Mouse (Mus musculus) liver, embryonic 11.5 days (tissue): ENCODE measurements around the gene Gm6993. TPM values are rescaled to one million over a fixed set of nuclear protein-coding genes. Genes with fewer than 3 reads are reported as not detected.

Experiments
- ATAC-seq: fragments of 200-750 bp; cut with Nextera tagmentation; replicated peaks from 2 replicates; pipeline ENCODE4 v1.8.0; 2017; ENCODE audit warnings: moderate number of reproducible peaks, mild to moderate bottlenecking, moderate TSS enrichment, moderate library complexity; ENCODE audit not compliant: low FRiP score
- DNase-seq: peaks from one replicate; pipeline ENCODE4 v3.0.0-alpha.2; 2017; ENCODE audit warnings: low spot score
- H3K27ac ChIP-seq: fragments of 300-500 bp; sonication (generic); 2 replicates; pipeline ENCODE4 v1.5.1; 2014; ENCODE audit warnings: mild to moderate bottlenecking, low read depth, low read length, control low read depth
- H3K27me3 ChIP-seq: fragments of 300-500 bp; sonication (generic); replicated peaks from 2 replicates; pipeline ENCODE4 v1.6.1; 2014; ENCODE audit warnings: low read length, mixed read lengths; ENCODE audit not compliant: control insufficient read depth, insufficient read depth
- H3K36me3 ChIP-seq: fragments of 300-500 bp; sonication (generic); 2 replicates; pipeline ENCODE4 v1.6.1; 2014; ENCODE audit warnings: mild to moderate bottlenecking, low read length, moderate library complexity, mixed read lengths; ENCODE audit not compliant: control insufficient read depth, insufficient read depth
- H3K4me1 ChIP-seq: fragments of 300-500 bp; sonication (generic); replicated peaks from 2 replicates; pipeline ENCODE4 v1.6.1; 2014; ENCODE audit warnings: low read length, mixed read lengths; ENCODE audit not compliant: control insufficient read depth, insufficient read depth
- H3K4me2 ChIP-seq: fragments of 300-500 bp; sonication (generic); 2 replicates; pipeline ENCODE4 v1.6.1; 2014; ENCODE audit warnings: mild to moderate bottlenecking, control low read depth, moderate library complexity
- H3K4me3 ChIP-seq: fragments of 300-500 bp; sonication (generic); 2 replicates; pipeline ENCODE4 v1.5.1; 2014; ENCODE audit warnings: low read depth, low read length, control low read depth
- H3K9ac ChIP-seq: fragments of 300-500 bp; sonication (generic); 2 replicates; pipeline ENCODE4 v1.6.1; 2014; ENCODE audit warnings: low read depth, low read length, control low read depth
- H3K9me3 ChIP-seq: fragments of 300-500 bp; sonication (generic); 2 replicates; pipeline ENCODE4 v1.6.1; 2016; ENCODE audit warnings: low read length, inconsistent platforms, mixed read lengths; ENCODE audit not compliant: control insufficient read depth
- WGBS: fragments of 180-500 bp; shearing (Covaris S2); extraction: QIAGEN DNeasy Blood & Tissue Kit; methylation state at CpG from one replicate; pipeline ENCODE4 v1.1.7; 2014; 5-methylcytosine and 5-hydroxymethylcytosine counted together
- polyA plus RNA-seq: library from polyadenylated mRNA; unstranded; fragments of >200 nt; fragmentation: Nextera tagmentation; extraction: Ambion mirVana; gene quantifications from 2 replicates; pipeline ENCODE4 v1.2.1, GENCODE M21; 2014

The Gm6993 gene
- polyA plus RNA-seq, 1 experiment from 2014 or later = not detected

GRCm38 (mm10) chr12:31271361-31272011 lies 30.9 kb downstream of the Gm6993 start:
- H3K9me3 ChIP-seq = no peaks in the 10 kb centered on the region
- DNase-seq = peak; percentile 50
- no peak overlapping the region for H3K4me3 ChIP-seq
- peaks cover 6% of the 10 kb centered on the region for H3K4me1 ChIP-seq
- ATAC-seq = no peak; the same call in 1 of the 2 replicates
- H3K36me3 ChIP-seq = peaks cover 5% of the 10 kb centered on the region
- peak overlapping the region; percentile 48; the same call in 1 of the 2 replicates for H3K27ac ChIP-seq
- peak overlapping the region; percentile 14; the same call in 1 of the 2 replicates for H3K4me2 ChIP-seq
- H3K27me3 ChIP-seq = peaks cover 7% of the 10 kb centered on the region
- H3K9ac ChIP-seq = no peak overlapping the region
- 35% methylated on average over 16 of the region's 16 CpGs for whole genome bisulfite sequencing

GRCm38 (mm10) chr12:31272012-31272735 lies 31.6 kb downstream of the Gm6993 start:
- no peaks in the 10 kb centered on the region for H3K9me3 ChIP-seq
- H3K4me2 ChIP-seq = peak overlapping the region; percentile 14; the same call in 1 of the 2 replicates
- no peak overlapping the region for H3K4me3 ChIP-seq
- ATAC-seq (no peak; the same call in 1 of the 2 replicates), DNase-seq (no peak)
- H3K27me3 ChIP-seq = peaks cover under 1% of the 10 kb centered on the region; the same call in 1 of the 2 replicates
- peaks cover 6% of the 10 kb centered on the region for H3K4me1 ChIP-seq
- 65% methylated on average over 8 of the region's 8 CpGs for WGBS
- H3K27ac ChIP-seq = peak overlapping the region; percentile 48; the same call in 1 of the 2 replicates
- H3K36me3 ChIP-seq = peaks cover 5% of the 10 kb centered on the region
- H3K9ac ChIP-seq = no peak overlapping the region

GRCm38 (mm10) chr12:31272846-31273245 lies 32.3 kb downstream of the Gm6993 start:
- no peak overlapping the region for H3K4me2 ChIP-seq
- H3K36me3 ChIP-seq = peaks cover 5% of the 10 kb centered on the region
- ATAC-seq (no peak), DNase-seq (no peak)
- 77% methylated on average over 2 of the region's 2 CpGs for WGBS
- no peaks in the 10 kb centered on the region for H3K9me3 ChIP-seq
- no peak overlapping the region for H3K4me3 ChIP-seq
- peaks cover 6% of the 10 kb centered on the region for H3K4me1 ChIP-seq
- no peak overlapping the region for H3K27ac ChIP-seq
- H3K27me3 ChIP-seq = no peaks in the 10 kb centered on the region; the same call in 1 of the 2 replicates
- H3K9ac ChIP-seq = no peak overlapping the region

- no peak for DNase-seq
- Histone ChIP-seq H3K9ac (no peak overlapping the region), H3K4me3 (no peak overlapping the region), H3K27ac (no peak overlapping the region), H3K4me2 (no peak overlapping the region), H3K27me3 (no peaks in the 10 kb centered on the region; the same call in 1 of the 2 replicates), H3K36me3 (peaks cover 8% of the 10 kb centered on the region), H3K4me1 (peaks cover 6% of the 10 kb centered on the region), H3K9me3 (no peaks in the 10 kb centered on the region)
- no peak for ATAC-seq
- WGBS = 87% methylated on average over 7 of the region's 7 CpGs
Measured at GRCm38 (mm10) chr12:31273646-31274045, 33.1 kb downstream of the Gm6993 start.

- ATAC-seq = no peak
- no peaks in the 10 kb centered on the region for H3K27me3 ChIP-seq
- no peak overlapping the region for H3K27ac ChIP-seq
- DNase-seq = no peak
- no peak overlapping the region for H3K4me2 ChIP-seq
- H3K36me3 ChIP-seq = peaks cover 10% of the 10 kb centered on the region
- no peaks in the 10 kb centered on the region for H3K9me3 ChIP-seq
- no peak overlapping the region for H3K9ac ChIP-seq
- peaks cover 6% of the 10 kb centered on the region for H3K4me1 ChIP-seq
- no peak overlapping the region for H3K4me3 ChIP-seq
- 86% methylated on average over 10 of the region's 10 CpGs for WGBS
Measured at GRCm38 (mm10) chr12:31275411-31275810, 34.8 kb downstream of the Gm6993 start.

GRCm38 (mm10) chr12:31278270-31278669 lies 37.7 kb downstream of the Gm6993 start:
- no peaks in the 10 kb centered on the region for H3K27me3 ChIP-seq
- ATAC-seq (no peak), DNase-seq (no peak)
- 87% methylated on average over 11 of the region's 11 CpGs for WGBS
- no peaks in the 10 kb centered on the region for H3K9me3 ChIP-seq
- no peaks in the 10 kb centered on the region for H3K4me1 ChIP-seq
- no peak overlapping the region for H3K4me2 ChIP-seq
- H3K9ac ChIP-seq = no peak overlapping the region
- peaks cover 10% of the 10 kb centered on the region; the same call in 1 of the 2 replicates for H3K36me3 ChIP-seq
- no peak overlapping the region for H3K4me3 ChIP-seq
- no peak overlapping the region for H3K27ac ChIP-seq

DNA sequence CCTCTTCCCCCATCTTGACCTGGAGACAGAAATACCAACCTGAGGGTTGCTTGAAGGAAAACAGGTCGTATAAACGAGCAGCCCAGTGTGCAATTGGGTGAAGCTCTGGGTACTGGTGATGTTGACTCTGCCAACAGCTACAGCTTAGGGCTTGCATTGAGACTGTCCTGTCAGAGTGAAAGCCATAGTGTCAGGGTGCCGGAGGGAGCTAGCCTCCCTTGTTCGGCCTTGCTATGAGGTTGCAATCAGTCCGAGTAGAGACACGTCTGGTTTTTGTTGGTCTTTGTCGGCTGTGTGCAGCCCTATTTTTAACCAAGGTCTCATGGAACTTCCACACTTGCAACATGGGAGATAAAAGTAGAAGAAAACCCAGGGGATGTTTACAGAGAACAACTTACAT lies 39.7 kb downstream of the Gm6993 start:
- Histone ChIP-seq H3K27ac (no peak overlapping the region), H3K4me2 (no peak overlapping the region), H3K4me1 (no peaks in the 10 kb centered on the region), H3K9ac (no peak overlapping the region), H3K9me3 (no peaks in the 10 kb centered on the region), H3K4me3 (no peak overlapping the region), H3K27me3 (no peaks in the 10 kb centered on the region), H3K36me3 (peaks cover 7% of the 10 kb centered on the region; the same call in 1 of the 2 replicates)
- WGBS = 79% methylated on average over 7 of the region's 7 CpGs
- ATAC-seq (no peak), DNase-seq (no peak)

DNA sequence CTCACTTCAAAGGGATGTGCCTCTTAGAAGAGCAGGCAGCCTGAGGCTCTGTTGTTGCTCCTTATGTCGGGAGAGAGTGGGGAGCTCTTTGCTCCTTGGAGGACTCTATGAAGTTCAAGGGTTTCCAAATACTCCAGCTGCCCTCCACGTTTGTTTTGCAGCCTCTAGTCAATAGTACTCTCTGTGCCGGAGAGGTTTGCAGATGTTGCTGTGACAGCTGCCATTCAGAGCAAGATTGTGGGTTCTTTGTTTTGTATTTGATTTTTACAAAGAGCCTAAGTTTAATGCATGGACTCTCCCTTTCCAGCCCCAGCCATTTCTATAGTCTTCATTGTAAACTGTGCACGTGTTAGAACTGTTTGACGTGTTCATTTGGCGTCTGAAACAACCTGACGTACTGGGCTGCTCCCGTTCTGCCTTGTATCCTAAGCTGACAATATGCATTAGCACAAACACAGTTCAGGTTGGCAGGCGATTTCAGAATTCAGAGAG lies 40.6 kb downstream of the Gm6993 start:
- WGBS = 73% methylated on average over 9 of the region's 9 CpGs
- no peak overlapping the region for H3K4me3 ChIP-seq
- ATAC-seq (no peak), DNase-seq (no peak)
- H3K4me2 ChIP-seq = no peak overlapping the region
- no peak overlapping the region for H3K27ac ChIP-seq
- H3K27me3 ChIP-seq = no peaks in the 10 kb centered on the region
- H3K9ac ChIP-seq = no peak overlapping the region
- no peaks in the 10 kb centered on the region for H3K9me3 ChIP-seq
- no peaks in the 10 kb centered on the region for H3K4me1 ChIP-seq
- peaks cover 7% of the 10 kb centered on the region; the same call in 1 of the 2 replicates for H3K36me3 ChIP-seq
